Mouse (Mus musculus) induced T-regulatory cell, adult 2 months (primary cell): ENCODE measurements around the gene Ckmt1.

ENCODE experiments used
- DNase-seq: peaks from one replicate; pipeline ENCODE4 v3.0.0-alpha.2; 2012; ENCODE audit warnings: low read depth

The Ckmt1 gene

DNA sequence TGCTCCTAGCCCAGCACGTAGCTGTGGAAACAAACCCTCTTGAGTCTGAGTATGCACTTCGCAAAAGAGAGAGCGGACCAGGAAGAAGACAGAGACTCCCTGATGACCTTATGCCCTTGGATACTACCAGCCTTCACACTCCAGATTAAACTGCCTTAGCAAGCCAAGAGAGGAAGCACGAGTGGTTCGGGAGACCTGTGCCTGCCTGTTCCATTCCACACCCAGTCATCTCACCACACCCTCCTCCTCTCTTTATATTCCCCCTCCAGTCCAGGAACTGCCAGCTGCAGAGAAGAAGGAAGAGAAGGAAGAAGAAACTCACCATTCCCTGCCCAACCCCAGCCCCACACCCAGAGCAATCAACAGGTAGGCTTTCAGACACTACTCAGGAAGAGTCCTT, at the start of gene Ckmt1:
Ckmt1 (plus strand) TSS at position 221 of the 400 bp plus-strand sequence.
- no peak for DNase-seq

GRCm38 (mm10) chr2:121308997-121309416, 48.5 kb upstream of the Ckmt1 start:
- no peak for DNase-seq

DNA sequence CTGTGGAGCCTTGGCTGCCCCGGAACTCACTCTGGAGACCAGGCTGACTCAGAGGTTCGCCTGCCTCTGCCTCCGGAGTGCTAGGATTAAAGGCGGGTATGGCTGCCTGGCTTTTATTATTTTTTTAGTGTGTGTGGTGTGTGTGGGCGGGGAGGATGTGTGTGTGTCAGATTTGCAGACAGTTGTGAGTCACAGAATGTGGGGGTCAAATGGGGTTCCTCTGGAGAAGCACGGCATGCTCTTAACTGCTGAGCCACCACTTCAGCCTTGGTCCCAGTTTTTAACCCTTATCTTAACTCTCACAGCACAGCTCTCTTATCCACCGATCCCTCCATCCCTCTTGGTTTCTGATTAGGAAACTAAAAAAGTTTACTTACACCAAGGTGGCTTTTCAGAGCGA, 41.2 kb upstream of the Ckmt1 start:
- peak; percentile 12 for DNase-seq

DNA sequence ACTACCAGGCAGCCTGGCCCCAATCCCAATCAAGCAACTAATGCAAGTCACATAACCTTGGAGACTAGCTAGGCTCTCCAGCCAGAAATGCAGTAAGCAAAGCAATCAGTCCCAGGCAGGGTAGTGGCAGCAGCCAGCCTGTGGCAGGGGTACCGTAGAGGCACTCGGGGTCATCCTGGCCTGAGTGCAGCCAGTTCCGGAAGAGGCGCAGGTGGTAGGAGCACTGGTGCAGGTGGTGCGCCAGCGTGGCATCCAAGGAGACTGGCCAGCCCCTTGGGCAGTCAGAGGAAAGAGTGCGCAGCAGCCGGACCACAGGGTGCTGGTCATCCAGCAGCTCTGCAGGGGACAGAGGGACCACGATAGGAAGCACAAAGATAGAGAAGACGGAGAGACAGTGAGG, 34.5 kb upstream of the Ckmt1 start:
- no peak for DNase-seq

DNA sequence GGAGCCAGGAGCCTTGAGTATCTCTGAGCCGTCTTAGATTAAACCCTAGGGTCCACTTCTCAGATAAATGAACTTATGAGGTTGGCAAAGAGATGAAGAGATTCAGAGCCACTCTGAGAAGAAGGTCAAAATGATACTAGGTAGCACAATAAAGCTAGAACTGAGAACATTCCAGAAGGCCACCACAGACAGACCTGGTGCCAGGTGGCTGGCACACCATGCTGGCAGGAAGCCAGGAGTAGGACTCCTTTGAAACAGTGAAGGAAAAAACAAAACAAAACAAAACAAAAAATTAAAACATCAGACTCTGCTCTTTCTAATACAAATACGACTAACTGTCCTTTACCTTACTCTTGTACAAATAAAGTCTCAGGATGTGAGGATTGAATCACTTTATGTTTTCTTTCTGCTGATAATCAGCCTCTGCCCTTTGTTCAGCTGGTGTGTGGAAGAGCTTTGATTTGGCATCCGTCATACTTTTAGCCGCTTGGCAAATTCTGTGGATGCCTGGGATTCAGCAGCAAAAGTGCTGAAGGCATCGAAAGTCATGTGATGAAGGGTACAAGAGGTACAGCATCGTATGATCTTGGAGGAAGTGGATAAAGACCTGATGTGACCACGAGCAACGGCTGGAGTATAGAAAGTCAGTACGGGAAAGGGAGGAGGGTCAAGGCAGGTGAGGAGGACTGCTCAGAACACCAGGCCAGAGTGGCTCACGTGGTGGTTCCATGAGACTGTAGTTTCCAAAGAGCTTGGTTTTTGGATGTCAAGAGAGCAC, 33.6 kb upstream of the Ckmt1 start:
- DNase-seq: no peak

GRCm38 (mm10) chr2:121329492-121329891, 28.0 kb upstream of the Ckmt1 start:
- no peak for DNase-seq

- DNase-seq: peak; percentile 44
Observed at GRCm38 (mm10) chr2:121339057-121339456, 18.5 kb upstream of the Ckmt1 start.

DNA sequence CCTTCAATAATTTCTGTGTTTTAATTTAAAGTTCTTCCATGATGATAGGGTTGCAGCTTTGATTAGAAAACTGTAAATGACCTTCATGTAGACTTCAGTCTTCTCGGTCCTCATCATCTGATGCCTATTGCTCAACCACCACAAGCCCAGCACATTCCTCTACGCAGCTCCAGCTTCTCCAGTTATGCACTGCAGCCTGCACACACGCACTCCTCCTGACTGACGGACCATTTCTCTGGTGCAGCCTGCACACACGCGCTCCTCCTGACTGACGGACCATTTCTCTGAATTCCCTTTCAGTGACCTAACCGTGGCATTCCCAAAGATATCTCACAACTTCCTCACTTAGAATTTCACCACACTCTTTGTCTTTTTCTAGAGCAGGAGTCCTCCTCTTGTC, 4.4 kb upstream of the Ckmt1 start:
- no peak for DNase-seq

- no peak for DNase-seq
Observed at GRCm38 (mm10) chr2:121354378-121354777, 3.1 kb upstream of the Ckmt1 start.

DNA sequence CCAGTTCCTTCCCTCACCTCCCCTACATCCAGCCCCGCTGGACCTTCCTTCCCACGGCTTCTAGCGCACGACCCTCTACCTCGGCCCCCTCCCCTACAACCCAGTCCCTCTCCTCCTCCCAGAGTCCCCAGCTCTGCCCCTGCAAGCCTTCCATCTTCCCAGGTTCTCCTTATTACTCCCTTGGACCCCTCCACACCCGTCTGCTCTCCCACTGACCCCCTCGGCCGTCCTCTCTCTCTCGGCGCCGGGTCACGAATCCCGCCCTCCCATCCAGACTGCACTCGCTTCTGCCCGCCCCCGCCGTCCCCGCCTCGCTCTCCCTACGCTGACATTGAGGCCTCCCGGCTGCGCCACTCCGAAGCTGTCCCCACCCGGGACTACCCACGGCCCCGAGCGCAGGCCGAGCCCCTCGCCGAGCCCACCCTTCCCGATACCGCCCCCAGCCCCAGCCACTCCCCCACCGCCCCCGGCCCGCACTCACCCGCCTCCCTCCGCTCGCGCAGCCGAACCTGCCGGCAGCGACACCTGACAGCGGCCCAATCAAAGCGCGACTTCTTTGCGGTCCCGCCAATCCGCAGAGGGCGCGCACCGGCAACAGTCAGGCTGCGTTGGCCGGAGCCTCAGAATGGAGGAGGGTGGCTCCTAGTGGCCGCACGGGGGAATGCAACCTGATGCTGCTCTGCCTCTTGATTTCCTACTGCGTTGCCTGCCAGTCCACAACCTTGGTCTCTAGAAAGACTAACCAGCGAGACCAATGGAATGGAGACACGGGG, 2.5 kb upstream of the Ckmt1 start, which contains the start of gene Ppip5k1:
Ppip5k1 (minus strand) TSS at position 577 of the 773 bp plus-strand sequence.
- peak; percentile 96 for DNase-seq

DNA sequence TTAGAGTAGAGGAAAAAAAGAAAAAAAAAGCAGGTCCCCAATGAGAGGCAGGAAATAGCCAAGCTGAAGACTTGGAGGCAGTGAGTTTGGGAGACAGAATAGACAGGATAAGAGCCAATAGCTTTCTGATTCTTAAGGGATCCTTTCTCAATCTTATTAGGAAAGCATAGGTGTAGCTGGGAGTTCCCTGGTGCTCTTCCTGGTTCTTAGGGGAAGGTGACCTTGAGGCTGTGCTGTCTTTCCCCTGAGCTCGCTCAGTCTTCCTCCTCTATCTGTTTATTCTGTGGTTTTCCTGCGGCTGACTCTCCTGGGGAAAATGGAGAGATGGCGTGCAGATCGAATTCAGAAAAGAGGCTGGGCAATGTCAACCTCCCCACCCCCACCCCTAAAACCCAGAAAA, 447 bp downstream of the Ckmt1 start:
- DNase-seq: no peak

DNA sequence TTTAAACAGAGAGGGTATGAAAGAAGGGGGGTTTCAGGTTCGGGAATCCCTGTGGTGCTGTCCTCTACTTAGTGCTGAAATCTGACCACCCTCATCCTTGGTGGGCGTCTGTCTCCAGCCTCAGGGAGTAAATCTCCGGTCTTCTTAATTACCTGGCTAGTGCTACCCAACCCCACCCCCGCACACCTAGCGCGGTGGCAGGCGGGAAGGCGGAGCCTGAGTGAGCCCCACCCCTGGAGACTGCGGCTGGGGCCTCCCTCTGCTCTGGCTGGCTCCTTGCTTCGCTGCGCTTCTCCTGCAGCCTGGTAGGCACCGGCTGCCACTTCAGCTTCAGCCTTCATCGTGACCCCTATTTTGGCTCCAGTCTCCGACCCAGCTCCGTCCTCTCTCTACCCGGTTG, 867 bp downstream of the Ckmt1 start:
- peak; percentile 63 for DNase-seq

GRCm38 (mm10) chr2:121359461-121359860, 1.9 kb downstream of the Ckmt1 start:
- DNase-seq: no peak

GRCm38 (mm10) chr2:121363656-121364055, 6.1 kb downstream of the Ckmt1 start:
- no peak for DNase-seq

GRCm38 (mm10) chr2:121368831-121369230, 11.3 kb downstream of the Ckmt1 start:
- DNase-seq: no peak

- DNase-seq: no peak
Observed at GRCm38 (mm10) chr2:121370921-121371320, 13.4 kb downstream of the Ckmt1 start.

- no peak for DNase-seq
Observed at GRCm38 (mm10) chr2:121372266-121372665, 14.8 kb downstream of the Ckmt1 start.

GRCm38 (mm10) chr2:121374766-121375165, 17.3 kb downstream of the Ckmt1 start:
- no peak for DNase-seq

- peak; percentile 45 for DNase-seq
Observed at GRCm38 (mm10) chr2:121386961-121387575, 29.6 kb downstream of the Ckmt1 start, which contains the start of gene Strc. Strc (minus strand) TSS chr2:121387168.

DNA sequence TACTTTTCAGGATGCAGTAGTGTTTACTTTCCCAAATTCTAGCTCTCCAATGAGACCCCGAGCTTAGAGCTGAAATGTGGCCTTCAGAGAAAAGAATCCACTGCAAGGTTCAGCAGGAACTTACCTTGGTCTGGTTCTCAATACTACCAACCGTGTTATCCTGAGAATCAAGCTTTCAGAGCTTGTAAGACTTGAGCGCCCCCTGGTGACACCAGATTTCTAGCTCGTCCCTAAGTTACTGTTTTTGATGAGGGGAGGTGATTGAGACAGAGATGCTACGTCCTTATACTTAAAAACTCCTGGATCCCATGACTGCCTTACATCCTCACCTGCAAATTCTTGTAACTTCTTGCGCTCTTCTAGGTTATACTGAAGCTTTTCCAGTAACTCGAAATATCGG, 39.1 kb downstream of the Ckmt1 start:
- DNase-seq: peak; percentile 91

GRCm38 (mm10) chr2:121403296-121403695, 45.8 kb downstream of the Ckmt1 start:
- DNase-seq: no peak

DNA sequence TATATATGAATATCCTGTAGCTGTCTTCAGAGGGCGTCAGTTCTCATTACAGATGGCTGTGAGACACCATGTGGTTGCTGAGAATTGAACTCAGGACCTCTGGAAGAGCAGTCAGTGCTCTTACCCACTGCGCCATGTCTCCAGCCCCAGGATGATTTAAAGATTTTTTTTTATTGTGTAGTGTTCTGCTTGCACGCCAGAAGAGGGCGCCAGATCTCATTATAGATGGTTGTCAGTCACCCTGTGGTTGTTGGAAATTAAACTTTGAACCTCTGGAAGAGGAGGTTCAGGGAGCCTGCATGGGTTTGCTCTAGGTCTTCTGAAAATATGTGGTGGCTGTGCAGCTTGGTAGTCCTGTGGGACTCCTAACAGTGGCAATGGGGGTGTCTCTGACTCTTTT, 50.6 kb downstream of the Ckmt1 start:
- DNase-seq: peak; percentile 89
